In genomic region chr15:77764391-77765006, GRCm38 (mm10) we compare ENCODE assay signal across 11 mouse cellular contexts. TPM values are rescaled to one million over a fixed set of nuclear protein-coding genes. Genes with fewer than 3 reads are reported as not detected.
DNase-seq lines count a peak whose midpoint lies in the region; ATAC-seq and TF ChIP-seq lines count a peak whose summit lies in the region.
"Had no signal": no experiment of that assay in that cellular context is flagged by ENCODE, and none has a peak within 500 bp of the region (broad histone marks: within the 10 kb centered on the region; RNA-seq: fewer than 3 reads in every experiment).

No protein-coding gene starts in this region.

- TF ChIP-seq POLR2A in heart, adult 2 months (IDR thresholded peaks at IDR 0.05; ENCODE audit: insufficient read depth, low read depth, low read length) = 0 out of 2 replicates have a peak, but pooled peaks have one; percentile 19

- TF ChIP-seq CTCF in heart, adult 2 months (IDR thresholded peaks at IDR 0.05) = no peak

- WGBS in heart, adult 2 months = 28% methylated on average over 13 of the region's 13 CpGs
- WGBS in heart, embryonic 12.5 days = 78% methylated on average over 13 of the region's 13 CpGs
- WGBS in heart, embryonic 15.5 days = 72% methylated on average over 13 of the region's 13 CpGs
- 60% methylated on average over 13 of the region's 13 CpGs for WGBS in lung, embryonic 15.5 days
- WGBS in hindbrain, embryonic 11.5 days = 90% methylated on average over 13 of the region's 13 CpGs

- H3K4me1 ChIP-seq in heart, adult 2 months (ENCODE audit: control insufficient read depth, insufficient read depth, low read length) = peaks cover 9% of the 10 kb centered on the region
- no peaks in the 10 kb centered on the region for H3K4me1 ChIP-seq in heart, embryonic 12.5 days (replicated peaks)
- 0 out of 2 replicates have a peak, but pooled peaks cover 6% of the 10 kb centered on the region for H3K4me1 ChIP-seq in heart, embryonic 15.5 days (replicated peaks)
- H3K4me1 ChIP-seq in lung, embryonic 15.5 days = 0 out of 2 replicates have a peak, but pooled peaks cover 5% of the 10 kb centered on the region
- H3K4me1 ChIP-seq in hindbrain, embryonic 11.5 days (replicated peaks; ENCODE audit: control insufficient read depth, insufficient read depth, low read length) = no peaks in the 10 kb centered on the region

- 0 out of 2 replicates have a peak overlapping the region, but pooled peaks have one; percentile 9 for H3K9ac ChIP-seq in heart, adult 2 months (ENCODE audit: low read depth, low read length)
- H3K9ac ChIP-seq in heart, embryonic 12.5 days = no peak overlapping the region
- H3K9ac ChIP-seq in heart, embryonic 15.5 days = no peak overlapping the region
- H3K9ac ChIP-seq in lung, embryonic 15.5 days = no peak overlapping the region
- no peak overlapping the region for H3K9ac ChIP-seq in hindbrain, embryonic 11.5 days (ENCODE audit: low read depth, low read length)

- DNase-seq in heart, adult 2 months = peak; percentile 79 to 86
- DNase-seq in adrenal gland, postnatal 10 days = peak; percentile 73
- no peak for DNase-seq in hindbrain, embryonic 11.5 days (ENCODE audit: low spot score)
- DNase-seq in right cerebral cortex, postnatal 10 days (ENCODE audit: low spot score in 2 of 2) = no peak
- DNase-seq: thymus, postnatal 4 days had no signal

- ATAC-seq in heart, embryonic 12.5 days (ENCODE audit: insufficient number of reproducible peaks, low FRiP score) = no peak
- no peak for ATAC-seq in heart, embryonic 15.5 days (replicated peaks; ENCODE audit: insufficient number of reproducible peaks, insufficient read depth, low FRiP score, low read depth)
- ATAC-seq in lung, embryonic 15.5 days (ENCODE audit: borderline replicate concordance, extremely low read depth, low FRiP score, low TSS enrichment) = peak; percentile 61
- ATAC-seq in frontal cortex, adult (ENCODE audit: low TSS enrichment) = no peak
- no peak for ATAC-seq in hindbrain, embryonic 11.5 days (ENCODE audit: low FRiP score)

- H3K36me3 ChIP-seq in heart, adult 2 months (ENCODE audit: control insufficient read depth, insufficient read depth, low read length) = peaks cover 3% of the 10 kb centered on the region
- H3K36me3 ChIP-seq in heart, embryonic 12.5 days = peaks cover 100% of the 10 kb centered on the region
- H3K36me3 ChIP-seq in heart, embryonic 15.5 days = peaks cover 99% of the 10 kb centered on the region
- peaks cover 100% of the 10 kb centered on the region for H3K36me3 ChIP-seq in lung, embryonic 15.5 days
- peaks cover 24% of the 10 kb centered on the region for H3K36me3 ChIP-seq in hindbrain, embryonic 11.5 days (ENCODE audit: control insufficient read depth, insufficient read depth, low read length)

- H3K4me3 ChIP-seq in heart, adult 2 months = no peak overlapping the region
- no peak overlapping the region for H3K4me3 ChIP-seq in heart, embryonic 12.5 days
- H3K4me3 ChIP-seq in heart, embryonic 15.5 days = no peak overlapping the region
- no peak overlapping the region for H3K4me3 ChIP-seq in lung, embryonic 15.5 days
- no peak overlapping the region for H3K4me3 ChIP-seq in hindbrain, embryonic 11.5 days (ENCODE audit: low read depth, low read length)

- intact Hi-C loops in heart, adult 2 months (cut with DNase I) = loop anchor here (5.0 kb wide), 1 partner anchor 153 kb away; no protein-coding TSS in a partner anchor

- H3K27ac ChIP-seq in heart, adult 2 months = peak overlapping the region; percentile 63
- H3K27ac ChIP-seq in heart, embryonic 12.5 days (ENCODE audit: poor library complexity, severe bottlenecking) = no peak overlapping the region
- peak overlapping the region; percentile 30 for H3K27ac ChIP-seq in heart, embryonic 15.5 days
- H3K27ac ChIP-seq in lung, embryonic 15.5 days = peak overlapping the region; percentile 74
- H3K27ac ChIP-seq in hindbrain, embryonic 11.5 days (ENCODE audit: low read depth, low read length) = no peak overlapping the region
- H3K27ac ChIP-seq: kidney, postnatal 0 days had no signal

- H3K79me2 ChIP-seq in heart, adult 2 months (replicated peaks; ENCODE audit: control insufficient read depth, insufficient read depth, low read length) = no peaks in the 10 kb centered on the region

- H3K27me3 ChIP-seq in heart, adult 2 months (ENCODE audit: control insufficient read depth, insufficient read depth, low read length) = no peaks in the 10 kb centered on the region
- no peaks in the 10 kb centered on the region for H3K27me3 ChIP-seq in heart, embryonic 12.5 days (replicated peaks)
- H3K27me3 ChIP-seq in heart, embryonic 15.5 days = no peaks in the 10 kb centered on the region
- H3K27me3 ChIP-seq in lung, embryonic 15.5 days = no peaks in the 10 kb centered on the region
- H3K27me3 ChIP-seq in hindbrain, embryonic 11.5 days (ENCODE audit: control insufficient read depth, insufficient read depth, low read length) = no peaks in the 10 kb centered on the region
- H3K27me3 ChIP-seq: CH12.LX had no signal

- peak; percentile 59; the same call in 1 of the 2 replicates for TF ChIP-seq EP300 in heart, adult 2 months (IDR thresholded peaks at IDR 0.05; ENCODE audit: insufficient read depth, low read depth, low read length)

- no peaks in the 10 kb centered on the region for H3K9me3 ChIP-seq in heart, embryonic 12.5 days (replicated peaks)
- H3K9me3 ChIP-seq in heart, embryonic 15.5 days (replicated peaks) = no peaks in the 10 kb centered on the region
- H3K9me3 ChIP-seq in lung, embryonic 15.5 days = no peaks in the 10 kb centered on the region
- no peaks in the 10 kb centered on the region for H3K9me3 ChIP-seq in hindbrain, embryonic 11.5 days (ENCODE audit: control insufficient read depth, low read length)

- no peak overlapping the region for H3K4me2 ChIP-seq in heart, embryonic 12.5 days
- H3K4me2 ChIP-seq in heart, embryonic 15.5 days = no peak overlapping the region
- H3K4me2 ChIP-seq in lung, embryonic 15.5 days = no peak overlapping the region
- H3K4me2 ChIP-seq in hindbrain, embryonic 11.5 days (replicated peaks; ENCODE audit: low read depth, low read length) = no peak overlapping the region

RNA-seq across cellular contexts. Expression of gene Apol8, which starts 7.7 kb away (rescaled TPM):
- under 1 TPM in 1 of 2 experiments, not detected in 1; 0.55 TPM for total RNA-seq in heart, adult 2 months (2021)
- 0.06 TPM in 1 of 2 replicates, not detected in the other for polyA plus RNA-seq in heart, adult 2 months (2012; rRNA removed)
- 0.65 and 0.74 TPM in 2 replicates for polyA plus RNA-seq in heart, embryonic 12.5 days (2016; fragmentation: Nextera tagmentation; extraction: Ambion mirVana)
- total RNA-seq in adrenal gland, postnatal 10 days (2021) = under 1 TPM; 0.39 to 0.88 TPM
- 0.24 TPM in 1 of 2 replicates, not detected in the other for polyA plus RNA-seq in heart, embryonic 15.5 days (2015; fragmentation: Nextera tagmentation; extraction: Ambion mirVana)
- polyA plus RNA-seq in lung, embryonic 15.5 days (2015; fragmentation: Nextera tagmentation; extraction: Ambion mirVana) = 0.23 TPM in 1 of 2 replicates, not detected in the other
- polyA plus RNA-seq in hindbrain, embryonic 11.5 days (2014; fragmentation: Nextera tagmentation; extraction: Ambion mirVana) = 0.06 and 0.20 TPM in 2 replicates
- polyA plus RNA-seq: kidney, postnatal 0 days had no signal

RNA-seq across cellular contexts. Expression of gene Apol9b, which starts 35.7 kb away (rescaled TPM):
- total RNA-seq in heart, adult 2 months (2021) = not detected
- polyA plus RNA-seq in heart, adult 2 months (2012; rRNA removed) = 0.53 and 1.7 TPM in 2 replicates
- 0.20 and 0.22 TPM in 2 replicates for polyA plus RNA-seq in heart, embryonic 12.5 days (2016; fragmentation: Nextera tagmentation; extraction: Ambion mirVana)
- under 1 TPM; 0.30 to 0.42 TPM for total RNA-seq in adrenal gland, postnatal 10 days (2021)
- 0.13 and 0.26 TPM in 2 replicates for polyA plus RNA-seq in heart, embryonic 15.5 days (2015; fragmentation: Nextera tagmentation; extraction: Ambion mirVana)
- polyA plus RNA-seq in lung, embryonic 15.5 days (2015; fragmentation: Nextera tagmentation; extraction: Ambion mirVana) = not detected in 2 replicates
- not detected in 2 replicates for polyA plus RNA-seq in hindbrain, embryonic 11.5 days (2014; fragmentation: Nextera tagmentation; extraction: Ambion mirVana)
- total RNA-seq: CH12.LX had no signal

Comparison
In these comparisons a context has a peak if more than half of its experiments do, and no peak if none do; other contexts are left out.
1. H3K27ac ChIP-seq: peak in heart, adult 2 months (single experiment), heart, embryonic 15.5 days (single experiment) and lung, embryonic 15.5 days (single experiment); none in heart, embryonic 12.5 days (single experiment) and hindbrain, embryonic 11.5 days (single experiment).
2. DNase-seq: peak in heart, adult 2 months (2 of 2) and adrenal gland, postnatal 10 days (single experiment); none in hindbrain, embryonic 11.5 days (single experiment) and right cerebral cortex, postnatal 10 days (0 of 2).